Mouse (Mus musculus): ENCODE data around the gene Ppm1h. TPM values are rescaled to one million over a fixed set of nuclear protein-coding genes. Genes with fewer than 3 reads are reported as not detected.

Ppm1h gene
- polyA plus RNA-seq, 2 experiments = 0.60 to 1.5 TPM

DNA sequence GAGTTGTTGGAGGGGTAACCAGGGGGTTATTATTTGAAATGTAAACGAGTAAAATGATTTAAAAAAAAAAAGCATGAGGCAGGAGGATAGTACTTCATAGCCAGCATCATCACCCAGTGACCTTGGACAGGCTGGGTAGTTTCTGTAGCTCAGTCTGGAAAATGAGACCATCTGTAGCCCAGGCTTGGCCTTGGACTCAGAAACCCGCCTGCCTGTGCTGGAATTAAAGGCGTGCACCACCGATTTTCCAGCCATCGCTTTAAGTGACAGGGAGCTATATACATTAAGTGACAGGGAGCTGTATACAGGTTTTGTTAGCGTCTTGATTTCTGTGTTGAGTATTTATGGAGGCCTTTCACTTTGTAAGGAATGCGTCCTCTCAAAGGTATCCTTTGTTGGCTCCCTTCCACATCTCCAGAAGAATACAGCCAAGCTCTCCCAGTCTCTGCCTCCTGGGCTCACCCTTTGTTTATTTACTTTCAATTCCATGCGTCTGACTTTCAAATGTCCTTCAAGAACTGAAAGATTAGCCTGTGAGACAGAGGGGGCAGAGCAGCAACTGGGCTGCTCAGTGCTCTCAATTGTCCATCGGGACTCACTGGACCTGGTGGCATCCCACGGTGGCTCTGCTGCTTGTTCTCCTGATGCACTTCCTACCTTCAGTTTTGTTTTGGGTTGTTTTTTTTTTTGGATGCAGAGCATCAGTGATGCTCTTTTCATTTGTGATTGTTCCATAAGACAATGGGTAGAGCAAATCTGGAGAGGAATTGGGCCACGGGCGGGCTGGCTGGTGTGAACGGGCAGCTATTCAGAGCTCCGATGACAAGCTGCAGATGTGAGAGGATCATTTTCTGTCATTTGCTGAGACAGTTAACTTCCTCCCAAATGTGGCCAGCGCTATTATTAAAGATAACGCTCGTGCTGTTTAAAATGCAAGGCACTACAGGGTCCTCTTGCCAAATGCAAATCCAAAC, 74.7 kb downstream of the Ppm1h start:
- 41% methylated on average over 17 of the region's 17 CpGs for WGBS (ENCODE audit: insufficient replicate concordance)
- no peak for DNase-seq (ENCODE audit: low read depth in 3 of 3, low spot score in 3 of 3)
- H3K4me2 ChIP-seq (ENCODE audit: low read depth) = no peak overlapping the region
- TF ChIP-seq EP300 (IDR thresholded peaks at IDR 0.05; ENCODE audit: low read depth) (no peak), CTCF (IDR thresholded peaks at IDR 0.05; ENCODE audit: low read depth) (no peak)
- H3K4me1 ChIP-seq (replicated peaks; ENCODE audit: control insufficient read depth in 2 of 2, insufficient read depth in 2 of 2, low read length in 1 of 2) = no peaks in the 10 kb centered on the region
- H3K9me3 ChIP-seq (ENCODE audit: control insufficient read depth, low read length) = no peaks in the 10 kb centered on the region
- H3K9ac ChIP-seq (replicated peaks) = no peak overlapping the region
- no peak overlapping the region for H3K27ac ChIP-seq
- no peak for ATAC-seq (ENCODE audit: insufficient read depth)
- H3K4me3 ChIP-seq (ENCODE audit: insufficient read depth in 1 of 2, low read depth in 2 of 2, low read length in 2 of 2) = no peak overlapping the region
- no peaks in the 10 kb centered on the region for H3K36me3 ChIP-seq (replicated peaks; ENCODE audit: control insufficient read depth, insufficient read depth, low read depth)
- no peaks in the 10 kb centered on the region for H3K27me3 ChIP-seq (ENCODE audit: control insufficient read depth, insufficient read depth, low read length)

DNA sequence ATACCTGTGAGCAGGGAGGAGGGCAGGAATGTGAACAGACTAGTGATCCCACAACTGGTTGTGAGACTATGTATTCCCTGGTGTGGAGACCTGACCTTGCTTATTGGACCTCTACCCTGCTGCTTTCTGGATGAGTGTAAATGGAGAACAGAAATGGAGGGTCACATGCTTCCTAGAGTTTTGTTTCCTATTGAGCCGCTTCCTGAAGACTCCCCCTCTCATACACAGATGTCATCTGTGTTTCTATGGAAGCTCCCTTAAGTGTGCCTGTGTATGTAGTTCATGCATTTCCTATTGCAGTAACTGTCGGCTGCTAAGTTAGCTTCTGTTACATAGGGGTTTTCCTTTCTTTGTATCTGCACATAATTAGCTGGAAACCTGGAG, 75.4 kb downstream of the Ppm1h start:
- ATAC-seq (ENCODE audit: insufficient read depth) (no peak), DNase-seq (ENCODE audit: low read depth in 3 of 3, low spot score in 3 of 3) (no peak)
- Histone ChIP-seq H3K27me3 (ENCODE audit: control insufficient read depth, insufficient read depth, low read length) (no peaks in the 10 kb centered on the region), H3K9ac (replicated peaks) (no peak overlapping the region), H3K4me1 (replicated peaks; ENCODE audit: control insufficient read depth in 2 of 2, insufficient read depth in 2 of 2, low read length in 1 of 2) (no peaks in the 10 kb centered on the region), H3K27ac (no peak overlapping the region), H3K36me3 (replicated peaks; ENCODE audit: control insufficient read depth, insufficient read depth, low read depth) (no peaks in the 10 kb centered on the region), H3K4me3 (ENCODE audit: insufficient read depth in 1 of 2, low read depth in 2 of 2, low read length in 2 of 2) (no peak overlapping the region), H3K9me3 (ENCODE audit: control insufficient read depth, low read length) (no peaks in the 10 kb centered on the region), H3K4me2 (ENCODE audit: low read depth) (no peak overlapping the region)
- WGBS (ENCODE audit: insufficient replicate concordance) = 46% methylated on average over 2 of the region's 2 CpGs
- TF ChIP-seq CTCF (IDR thresholded peaks at IDR 0.05; ENCODE audit: low read depth) = no peak
- TF ChIP-seq EP300 (IDR thresholded peaks at IDR 0.05; ENCODE audit: low read depth) = no peak

DNA sequence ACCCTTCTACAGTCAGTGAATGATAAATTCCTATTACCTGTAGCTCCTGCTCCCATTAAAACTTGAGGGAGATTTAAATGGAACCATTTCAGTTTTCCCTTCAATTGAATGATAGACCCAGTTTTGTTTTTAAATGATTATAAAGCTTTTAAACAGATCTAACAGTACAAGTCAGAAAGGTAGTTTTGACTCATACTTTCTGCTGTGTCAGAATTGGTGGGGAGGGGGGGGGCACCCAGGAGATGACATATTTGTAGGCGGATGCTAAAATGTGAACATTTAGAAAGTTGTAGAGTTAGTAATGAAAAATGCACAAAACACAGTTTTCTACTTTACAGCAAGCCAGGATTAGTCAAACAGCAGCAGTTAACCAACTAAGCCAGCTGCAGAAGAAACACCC, 76.4 kb downstream of the Ppm1h start:
- no peak overlapping the region for H3K4me2 ChIP-seq (ENCODE audit: low read depth)
- H3K9me3 ChIP-seq (ENCODE audit: control insufficient read depth, low read length) = no peaks in the 10 kb centered on the region
- no peak for DNase-seq (ENCODE audit: low read depth in 3 of 3, low spot score in 3 of 3)
- H3K27ac ChIP-seq = no peak overlapping the region
- H3K9ac ChIP-seq (replicated peaks) = no peak overlapping the region
- no peak for TF ChIP-seq EP300 (IDR thresholded peaks at IDR 0.05; ENCODE audit: low read depth)
- no peak for TF ChIP-seq CTCF (IDR thresholded peaks at IDR 0.05; ENCODE audit: low read depth)
- H3K4me1 ChIP-seq (replicated peaks; ENCODE audit: control insufficient read depth in 2 of 2, insufficient read depth in 2 of 2, low read length in 1 of 2) = no peaks in the 10 kb centered on the region
- 44% methylated on average over 1 of the region's 1 CpGs for WGBS (ENCODE audit: insufficient replicate concordance)
- no peak for ATAC-seq (ENCODE audit: insufficient read depth)
- H3K36me3 ChIP-seq (replicated peaks; ENCODE audit: control insufficient read depth, insufficient read depth, low read depth) = no peaks in the 10 kb centered on the region
- H3K27me3 ChIP-seq (ENCODE audit: control insufficient read depth, insufficient read depth, low read length) = no peaks in the 10 kb centered on the region
- H3K4me3 ChIP-seq (ENCODE audit: insufficient read depth in 1 of 2, low read depth in 2 of 2, low read length in 2 of 2) = no peak overlapping the region

DNA sequence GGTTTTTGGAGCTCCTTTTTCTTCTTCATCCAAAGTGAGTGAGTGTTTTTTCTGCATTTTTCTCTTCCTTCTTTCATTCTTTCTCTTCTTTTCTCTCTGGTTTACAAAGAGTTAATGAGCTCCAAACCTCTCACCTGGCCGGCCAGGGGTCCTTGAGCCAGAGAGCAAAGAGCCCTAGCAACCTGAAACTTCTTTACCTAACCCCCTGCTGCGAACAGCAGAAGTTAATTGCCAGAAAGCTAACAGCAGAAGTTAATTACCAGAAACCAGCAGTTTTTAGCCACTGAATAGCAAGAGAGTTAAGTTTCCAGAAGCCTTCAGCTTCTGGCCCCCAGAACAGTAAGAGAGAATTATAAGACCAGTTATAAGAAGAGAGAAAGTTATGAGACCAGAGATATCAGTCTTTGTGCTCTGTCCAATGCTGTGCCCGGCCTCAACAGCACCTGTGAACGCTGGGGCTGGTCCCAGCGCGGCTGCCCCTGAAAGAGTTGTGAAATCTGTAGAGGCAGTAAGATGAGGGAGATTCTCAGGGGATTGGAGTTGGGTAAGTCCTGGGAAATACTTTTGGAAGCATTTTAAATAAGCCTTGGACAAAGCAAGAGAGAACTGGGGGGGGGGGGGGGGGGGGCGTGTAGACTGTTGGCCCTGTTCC, 78.4 kb downstream of the Ppm1h start:
- H3K4me1 ChIP-seq (replicated peaks; ENCODE audit: control insufficient read depth in 2 of 2, insufficient read depth in 2 of 2, low read length in 1 of 2) = no peaks in the 10 kb centered on the region
- ATAC-seq (ENCODE audit: insufficient read depth) (no peak), DNase-seq (ENCODE audit: low read depth in 3 of 3, low spot score in 3 of 3) (no peak)
- H3K27me3 ChIP-seq (ENCODE audit: control insufficient read depth, insufficient read depth, low read length) = no peaks in the 10 kb centered on the region
- no peaks in the 10 kb centered on the region for H3K36me3 ChIP-seq (replicated peaks; ENCODE audit: control insufficient read depth, insufficient read depth, low read depth)
- no peak overlapping the region for H3K4me3 ChIP-seq (ENCODE audit: insufficient read depth in 1 of 2, low read depth in 2 of 2, low read length in 2 of 2)
- H3K9ac ChIP-seq (replicated peaks) = no peak overlapping the region
- no peak overlapping the region for H3K27ac ChIP-seq
- H3K4me2 ChIP-seq (ENCODE audit: low read depth) = no peak overlapping the region
- WGBS (ENCODE audit: insufficient replicate concordance) = 31% methylated on average over 7 of the region's 7 CpGs
- no peaks in the 10 kb centered on the region for H3K9me3 ChIP-seq (ENCODE audit: control insufficient read depth, low read length)
- TF ChIP-seq CTCF (IDR thresholded peaks at IDR 0.05; ENCODE audit: low read depth) (no peak), EP300 (IDR thresholded peaks at IDR 0.05; ENCODE audit: low read depth) (no peak)

DNA sequence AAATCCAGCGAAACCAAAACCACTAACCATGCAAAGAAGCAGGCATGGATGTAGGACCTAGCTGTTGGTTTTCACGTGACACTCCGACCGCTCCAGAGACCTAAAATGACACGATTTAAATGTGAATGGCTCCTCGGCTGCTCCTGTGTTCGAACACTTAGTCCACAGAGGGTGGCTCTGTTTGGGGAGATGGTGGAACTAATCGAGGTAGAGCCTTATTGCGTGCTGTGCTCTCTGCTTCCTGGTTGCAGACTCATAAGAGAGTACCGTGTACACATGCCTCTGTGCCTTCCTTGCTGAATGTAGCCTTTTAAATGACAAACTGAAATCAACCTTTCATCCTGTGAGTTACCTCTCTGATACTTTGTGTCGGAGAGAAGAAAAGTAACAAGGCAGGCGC, 79.2 kb downstream of the Ppm1h start:
- no peaks in the 10 kb centered on the region for H3K27me3 ChIP-seq (ENCODE audit: control insufficient read depth, insufficient read depth, low read length)
- H3K4me1 ChIP-seq (replicated peaks; ENCODE audit: control insufficient read depth in 2 of 2, insufficient read depth in 2 of 2, low read length in 1 of 2) = no peaks in the 10 kb centered on the region
- TF ChIP-seq CTCF (IDR thresholded peaks at IDR 0.05; ENCODE audit: low read depth) (no peak), EP300 (IDR thresholded peaks at IDR 0.05; ENCODE audit: low read depth) (no peak)
- WGBS (ENCODE audit: insufficient replicate concordance) = 61% methylated on average over 12 of the region's 12 CpGs
- H3K9me3 ChIP-seq (ENCODE audit: control insufficient read depth, low read length) = no peaks in the 10 kb centered on the region
- H3K4me3 ChIP-seq (ENCODE audit: insufficient read depth in 1 of 2, low read depth in 2 of 2, low read length in 2 of 2) = no peak overlapping the region
- H3K27ac ChIP-seq = no peak overlapping the region
- no peak for DNase-seq (ENCODE audit: low read depth in 3 of 3, low spot score in 3 of 3)
- H3K4me2 ChIP-seq (ENCODE audit: low read depth) = no peak overlapping the region
- H3K36me3 ChIP-seq (replicated peaks; ENCODE audit: control insufficient read depth, insufficient read depth, low read depth) = no peaks in the 10 kb centered on the region
- no peak overlapping the region for H3K9ac ChIP-seq (replicated peaks)
- no peak for ATAC-seq (ENCODE audit: insufficient read depth)
